Mouse (Mus musculus) heart, embryonic 13.5 days (tissue): ENCODE data around the gene Phactr1. TPM values are rescaled to one million over a fixed set of nuclear protein-coding genes. Genes with fewer than 3 reads are reported as not detected.
"Not testable (repeated sequence)": the region's sequence is repeated elsewhere in the genome, so short reads cannot be mapped to it uniquely, and the experiment has no call there.

Source experiments
- ATAC-seq: fragments of 200-750 bp; cut with Nextera tagmentation; 2 replicates; pipeline ENCODE4 v1.8.0; 2017; ENCODE audit warnings: moderate TSS enrichment; ENCODE audit not compliant: insufficient number of reproducible peaks, low FRiP score, low TSS enrichment; ENCODE audit errors: extremely low read depth
- H3K27ac ChIP-seq: fragments of 300-500 bp; sonication (generic); replicated peaks from 2 replicates; pipeline ENCODE4 v1.5.1; 2015; ENCODE audit warnings: moderate library complexity, mild to moderate bottlenecking, inconsistent platforms
- H3K27me3 ChIP-seq: fragments of 300-500 bp; sonication (generic); replicated peaks from 2 replicates; pipeline ENCODE4 v1.6.1; 2015; ENCODE audit warnings: mild to moderate bottlenecking, inconsistent platforms
- H3K36me3 ChIP-seq: fragments of 300-500 bp; sonication (generic); 2 replicates; pipeline ENCODE4 v1.6.1; 2015; ENCODE audit warnings: mild to moderate bottlenecking, inconsistent platforms
- H3K4me1 ChIP-seq: fragments of 300-500 bp; sonication (generic); 2 replicates; pipeline ENCODE4 v1.6.1; 2015; ENCODE audit warnings: inconsistent platforms
- H3K4me2 ChIP-seq: fragments of 300-500 bp; sonication (generic); 2 replicates; pipeline ENCODE4 v1.6.1; 2015; ENCODE audit warnings: inconsistent platforms, mild to moderate bottlenecking, moderate library complexity
- H3K4me3 ChIP-seq: fragments of 300-500 bp; sonication (generic); 2 replicates; pipeline ENCODE4 v1.5.1; 2015; ENCODE audit warnings: moderate library complexity, mild to moderate bottlenecking, inconsistent platforms
- H3K9ac ChIP-seq: fragments of 300-500 bp; sonication (generic); 2 replicates; pipeline ENCODE4 v1.6.1; 2015; ENCODE audit warnings: inconsistent platforms, mild to moderate bottlenecking, moderate library complexity
- H3K9me3 ChIP-seq: fragments of 300-500 bp; sonication (generic); 2 replicates; pipeline ENCODE4 v1.6.1; 2016; ENCODE audit warnings: inconsistent platforms
- WGBS: fragments of 180-500 bp; shearing (Covaris S2); methylation state at CpG from one replicate; pipeline ENCODE4 v1.1.7; 2015; ENCODE audit warnings: mixed read lengths; 5-methylcytosine and 5-hydroxymethylcytosine counted together
- polyA plus RNA-seq: library from polyadenylated mRNA; unstranded; fragments of >200 nt; fragmentation: Nextera tagmentation; extraction: Ambion mirVana; gene quantifications from 2 replicates; pipeline ENCODE4 v1.2.1, GENCODE M21; 2015

Phactr1 gene
- polyA plus RNA-seq, 1 experiment from 2014 or later = 5.2 TPM

DNA sequence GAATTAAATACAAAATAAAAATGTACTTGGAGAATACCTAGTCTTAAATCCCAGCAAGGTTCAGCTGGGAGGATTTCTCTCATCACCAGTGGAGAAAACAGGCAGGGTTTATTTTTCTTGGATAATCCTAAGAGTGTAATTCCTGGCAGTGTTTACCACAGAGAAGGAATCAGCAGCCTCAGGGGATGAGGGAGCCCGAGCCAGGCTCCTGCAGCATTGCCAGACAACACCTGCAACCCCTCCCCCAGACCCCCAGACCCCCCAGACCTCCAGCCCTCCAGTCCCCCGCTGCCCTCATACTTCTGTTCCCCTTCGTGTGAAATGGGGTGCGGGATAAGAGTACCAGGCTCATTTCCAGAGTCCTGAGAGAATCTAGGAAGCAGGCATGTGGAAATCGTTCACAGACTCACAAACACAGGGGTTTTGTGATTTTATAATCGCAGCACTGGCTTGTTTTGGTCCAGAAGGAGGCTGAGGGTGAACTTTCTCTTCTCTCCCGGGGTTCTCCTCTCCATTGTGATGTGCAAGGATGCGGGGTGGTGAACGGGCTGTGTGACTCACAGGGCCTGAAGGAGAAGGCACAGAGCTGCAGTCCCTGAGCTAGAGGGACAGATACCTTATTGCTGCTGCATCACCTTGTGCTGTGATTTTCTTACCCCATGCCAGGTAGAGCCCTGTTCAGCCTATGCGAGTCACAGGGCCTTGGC, 249.3 kb downstream of the Phactr1 start:
- ATAC-seq = no peak
- Histone ChIP-seq H3K9me3 (peaks cover 21% of the 10 kb centered on the region), H3K4me2 (no peak overlapping the region), H3K4me3 (no peak overlapping the region), H3K36me3 (no peaks in the 10 kb centered on the region; the same call in 1 of the 2 replicates), H3K4me1 (no peaks in the 10 kb centered on the region), H3K27me3 (no peaks in the 10 kb centered on the region), H3K9ac (no peak overlapping the region), H3K27ac (no peak overlapping the region; the same call in 1 of the 2 replicates)
- WGBS = 50% methylated on average over 10 of the region's 10 CpGs

DNA sequence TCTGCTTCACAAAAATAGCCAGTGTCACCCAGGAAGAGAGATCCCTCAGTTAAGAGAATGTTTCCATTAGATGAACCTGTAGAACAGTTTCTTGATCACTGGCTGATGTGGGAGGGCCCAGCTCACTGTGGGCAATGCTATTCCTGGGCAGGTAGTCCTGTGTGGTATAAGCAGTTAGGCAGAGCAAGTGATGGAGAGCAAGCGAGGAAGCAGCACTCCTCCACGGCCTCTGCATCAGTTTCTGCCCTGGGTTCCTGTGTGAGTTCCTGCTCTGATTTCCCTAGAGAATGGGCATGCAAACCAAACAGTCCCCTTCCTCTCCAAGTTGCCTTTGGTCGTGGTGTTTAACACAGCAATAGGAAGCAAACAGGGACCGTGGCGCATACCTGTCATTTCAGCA, 251.6 kb downstream of the Phactr1 start:
- peaks cover 21% of the 10 kb centered on the region for H3K9me3 ChIP-seq
- no peaks in the 10 kb centered on the region for H3K4me1 ChIP-seq
- 87% methylated on average over 5 of the region's 5 CpGs for WGBS
- H3K36me3 ChIP-seq = no peaks in the 10 kb centered on the region; the same call in 1 of the 2 replicates
- no peak overlapping the region for H3K4me3 ChIP-seq
- no peak overlapping the region for H3K9ac ChIP-seq
- H3K27me3 ChIP-seq = no peaks in the 10 kb centered on the region
- H3K4me2 ChIP-seq = no peak overlapping the region
- ATAC-seq = no peak
- H3K27ac ChIP-seq = no peak overlapping the region

DNA sequence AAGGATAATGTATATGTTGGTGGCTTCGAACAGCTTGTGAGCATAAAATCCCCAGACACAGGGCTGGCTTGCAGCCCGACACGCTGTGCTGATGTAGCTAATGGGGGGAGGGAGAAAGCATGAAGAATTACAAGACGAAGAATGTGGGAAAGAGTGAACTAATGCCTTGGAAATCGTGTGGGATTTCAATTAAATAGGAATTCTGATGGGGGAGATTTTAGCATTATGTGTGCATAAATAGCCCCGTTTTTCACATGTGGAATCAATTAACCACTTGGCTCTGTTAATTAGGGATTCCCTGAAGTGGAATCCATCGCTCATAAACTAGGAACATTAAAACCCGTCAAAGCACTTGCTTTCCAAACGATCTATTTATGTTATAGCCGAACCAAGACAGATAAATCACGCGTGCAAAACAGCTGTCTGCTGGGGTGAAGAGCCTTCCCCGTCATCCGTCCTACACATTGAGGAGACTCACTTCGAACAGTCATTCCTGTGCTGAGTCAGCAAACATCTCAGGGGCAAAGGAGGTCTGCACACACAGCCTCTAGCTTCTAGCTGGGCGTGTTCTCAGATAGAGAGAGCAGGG, 254.2 kb downstream of the Phactr1 start:
- H3K27ac ChIP-seq = no peak overlapping the region
- no peak overlapping the region for H3K4me3 ChIP-seq
- H3K36me3 ChIP-seq = no peaks in the 10 kb centered on the region
- H3K9me3 ChIP-seq = 0 out of 2 replicates have a peak, but pooled peaks cover 6% of the 10 kb centered on the region
- H3K4me2 ChIP-seq = no peak overlapping the region; the same call in 1 of the 2 replicates
- 66% methylated on average over 16 of the region's 16 CpGs for whole genome bisulfite sequencing
- no peak overlapping the region for H3K9ac ChIP-seq
- ATAC-seq = no peak
- no peaks in the 10 kb centered on the region for H3K27me3 ChIP-seq
- no peaks in the 10 kb centered on the region for H3K4me1 ChIP-seq

DNA sequence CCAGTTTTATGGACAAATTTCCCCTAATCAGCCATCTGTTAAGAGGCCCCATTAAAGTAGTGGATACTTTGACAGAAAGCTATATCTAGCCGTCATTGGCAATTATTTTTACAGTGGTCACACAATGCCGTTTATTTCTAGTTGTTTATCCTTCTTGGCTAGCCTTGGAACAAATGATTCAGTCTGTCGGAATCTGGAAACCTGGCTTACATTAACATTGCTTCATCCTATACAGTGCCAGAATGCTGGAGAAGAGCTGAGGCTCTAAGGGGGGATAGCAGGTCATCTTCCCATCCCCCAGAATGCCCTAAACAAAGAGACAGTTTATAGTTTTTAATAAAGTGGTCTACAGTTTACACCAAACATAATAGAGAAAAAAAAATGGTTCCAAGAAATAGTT, 257.4 kb downstream of the Phactr1 start:
- Histone ChIP-seq H3K4me1 (no peaks in the 10 kb centered on the region), H3K36me3 (no peaks in the 10 kb centered on the region), H3K9me3 (no peaks in the 10 kb centered on the region), H3K9ac (no peak overlapping the region), H3K4me2 (no peak overlapping the region), H3K27me3 (no peaks in the 10 kb centered on the region), H3K4me3 (no peak overlapping the region), H3K27ac (no peak overlapping the region)
- no peak for ATAC-seq
- WGBS = 63% methylated on average over 3 of the region's 3 CpGs

DNA sequence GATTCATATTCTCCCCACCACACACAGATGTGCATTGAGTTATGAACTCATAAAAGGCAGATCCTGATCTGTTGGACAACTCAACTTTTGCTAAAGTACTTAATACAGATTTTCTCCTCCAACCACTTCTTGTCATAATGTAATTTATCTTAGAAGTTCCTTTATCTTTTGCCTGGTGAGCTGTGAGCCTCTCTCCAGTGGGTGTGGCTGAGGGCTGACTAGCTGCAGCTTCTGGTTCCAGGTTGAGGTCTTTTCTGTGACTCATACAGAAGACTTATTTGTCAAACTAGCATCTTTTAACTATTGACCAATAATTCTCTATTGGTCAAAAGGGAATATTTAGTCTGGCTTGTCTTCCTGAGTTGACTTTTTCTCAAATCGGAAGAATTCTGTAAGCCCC, 257.9 kb downstream of the Phactr1 start:
- WGBS = 86% methylated on average over 1 of the region's 1 CpGs
- Histone ChIP-seq H3K9ac (no peak overlapping the region), H3K9me3 (no peaks in the 10 kb centered on the region), H3K36me3 (no peaks in the 10 kb centered on the region), H3K27me3 (no peaks in the 10 kb centered on the region), H3K4me2 (no peak overlapping the region), H3K4me1 (no peaks in the 10 kb centered on the region), H3K27ac (no peak overlapping the region), H3K4me3 (no peak overlapping the region)
- ATAC-seq = no peak

DNA sequence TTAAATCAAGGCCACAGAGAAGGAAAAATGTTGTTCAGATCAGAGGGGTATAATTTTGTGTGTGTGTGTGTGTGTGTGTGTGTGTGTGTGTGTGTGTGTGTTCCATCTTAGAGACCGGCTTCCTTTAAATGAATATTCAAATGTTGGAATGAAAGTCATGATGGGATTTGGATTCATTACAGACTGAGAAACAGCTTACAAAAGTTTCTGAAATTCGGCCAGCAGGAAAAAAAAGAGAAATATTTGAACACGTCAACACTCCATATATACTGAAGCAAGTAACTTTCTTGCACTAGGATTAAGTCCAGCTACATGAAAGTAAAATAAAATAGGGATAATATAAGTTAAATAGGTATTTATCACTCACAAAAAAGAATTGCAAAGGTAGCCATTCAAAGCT, 259.8 kb downstream of the Phactr1 start:
- no peaks in the 10 kb centered on the region for H3K36me3 ChIP-seq
- no peak overlapping the region for H3K27ac ChIP-seq
- H3K27me3 ChIP-seq = no peaks in the 10 kb centered on the region
- H3K9ac ChIP-seq = no peak overlapping the region
- 82% methylated on average over 3 of the region's 3 CpGs for WGBS
- H3K9me3 ChIP-seq = no peaks in the 10 kb centered on the region
- H3K4me3 ChIP-seq = no peak overlapping the region
- H3K4me1 ChIP-seq = peaks cover 7% of the 10 kb centered on the region; the same call in 1 of the 2 replicates
- ATAC-seq = no peak
- H3K4me2 ChIP-seq = no peak overlapping the region

DNA sequence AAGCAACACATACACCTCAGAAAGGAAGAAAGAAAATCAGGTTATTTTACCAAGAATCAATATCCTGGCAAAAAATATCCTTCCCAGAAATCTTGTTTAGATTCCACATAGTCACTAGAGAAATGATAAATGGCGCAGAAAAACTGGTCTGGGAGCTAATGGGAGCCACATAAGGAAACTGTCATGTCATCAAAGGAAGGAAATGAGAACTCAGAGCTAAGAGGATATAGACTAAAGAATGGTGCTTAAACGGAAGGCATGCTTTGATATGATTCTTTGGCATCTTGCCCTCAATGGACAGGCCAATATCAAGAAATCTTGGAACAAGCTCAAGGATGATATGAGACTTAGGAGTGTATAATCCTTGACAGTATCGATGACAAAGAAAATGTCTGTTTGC, 263.7 kb downstream of the Phactr1 start:
- no peak overlapping the region for H3K27ac ChIP-seq
- no peak overlapping the region for H3K9ac ChIP-seq
- 49% methylated on average over 3 of the region's 3 CpGs for WGBS
- no peak overlapping the region for H3K4me3 ChIP-seq
- no peaks in the 10 kb centered on the region for H3K36me3 ChIP-seq
- H3K4me1 ChIP-seq = peaks cover 7% of the 10 kb centered on the region; the same call in 1 of the 2 replicates
- H3K4me2 ChIP-seq = no peak overlapping the region
- no peaks in the 10 kb centered on the region for H3K9me3 ChIP-seq
- no peak for ATAC-seq
- no peaks in the 10 kb centered on the region for H3K27me3 ChIP-seq

DNA sequence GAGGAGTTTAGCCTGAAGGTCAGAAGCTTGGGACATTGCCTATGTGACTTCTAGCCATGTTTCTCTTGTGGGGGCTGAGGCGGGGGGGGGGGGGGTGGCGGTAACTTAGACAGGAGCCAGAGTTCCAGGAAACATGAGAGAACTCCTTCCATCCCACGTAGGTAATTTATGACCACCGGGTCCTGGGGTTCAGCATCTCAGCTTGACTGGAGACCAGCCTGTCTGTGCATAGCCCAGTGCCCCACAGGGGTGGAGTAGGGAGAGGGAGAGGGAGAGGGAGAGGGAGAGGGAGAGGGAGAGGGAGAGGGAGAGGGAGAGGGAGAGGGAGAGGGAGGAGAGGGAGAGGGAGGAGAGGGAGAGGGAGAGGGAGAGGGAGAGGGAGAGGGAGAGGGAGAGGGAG, 264.8 kb downstream of the Phactr1 start:
- H3K9me3 ChIP-seq, H3K27ac ChIP-seq, H3K4me3 ChIP-seq, H3K36me3 ChIP-seq, H3K4me1 ChIP-seq, H3K27me3 ChIP-seq, H3K9ac ChIP-seq, H3K4me2 ChIP-seq, ATAC-seq: not testable (repeated sequence)
- WGBS = 57% methylated on average over 2 of the region's 4 CpGs

DNA sequence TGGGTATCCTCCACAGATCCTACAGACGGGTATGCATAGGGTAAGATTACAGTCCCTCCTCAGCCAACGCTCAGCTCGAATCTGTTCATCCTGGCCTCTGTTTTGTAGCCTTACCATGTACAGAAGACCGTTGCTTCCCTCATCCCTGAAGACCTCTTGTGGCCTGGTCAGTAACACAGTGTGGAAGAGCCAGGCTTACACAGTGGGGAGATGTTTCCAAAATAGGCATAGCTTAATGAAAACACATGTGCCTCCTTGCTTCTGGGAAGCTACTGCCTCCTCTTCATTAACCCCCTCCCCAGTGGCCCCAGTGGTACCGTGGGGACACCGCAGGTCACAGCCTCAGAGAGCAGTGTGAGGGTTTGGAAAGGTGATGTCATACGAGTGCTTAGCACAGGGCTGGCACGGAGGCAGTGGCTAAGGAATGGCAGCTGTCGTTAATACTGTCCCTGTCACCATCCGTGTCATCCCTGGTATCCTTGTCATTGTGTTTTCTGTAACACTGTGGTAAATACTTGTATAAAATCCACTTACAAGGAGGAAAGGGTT, 268.4 kb downstream of the Phactr1 start:
- H3K4me3 ChIP-seq = no peak overlapping the region
- H3K4me1 ChIP-seq = peaks cover 7% of the 10 kb centered on the region; the same call in 1 of the 2 replicates
- H3K27me3 ChIP-seq = no peaks in the 10 kb centered on the region
- H3K27ac ChIP-seq = no peak overlapping the region
- H3K9ac ChIP-seq = no peak overlapping the region
- ATAC-seq = no peak
- no peaks in the 10 kb centered on the region for H3K9me3 ChIP-seq
- no peaks in the 10 kb centered on the region for H3K36me3 ChIP-seq
- 66% methylated on average over 10 of the region's 10 CpGs for WGBS
- H3K4me2 ChIP-seq = no peak overlapping the region

DNA sequence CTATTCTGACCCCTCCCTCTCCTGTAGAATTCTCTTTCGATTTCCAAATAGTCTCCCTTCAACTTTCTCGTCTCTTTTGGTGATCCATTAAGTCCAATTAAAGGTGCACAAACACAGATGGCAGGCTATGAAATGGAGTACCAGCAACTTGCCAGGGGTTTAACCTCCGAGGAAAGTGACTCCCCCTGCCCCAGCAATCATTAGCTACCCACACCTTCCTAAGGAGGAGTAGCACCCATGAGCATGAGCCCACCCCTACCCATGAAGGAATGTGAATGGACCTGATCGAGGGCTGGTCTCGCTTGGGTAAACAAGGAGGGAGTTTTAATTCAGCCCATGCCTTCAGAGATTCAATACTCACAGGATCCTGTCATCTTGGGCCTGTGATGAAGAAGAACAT, 268.9 kb downstream of the Phactr1 start:
- Histone ChIP-seq H3K4me3 (no peak overlapping the region), H3K27me3 (no peaks in the 10 kb centered on the region), H3K9ac (no peak overlapping the region), H3K36me3 (no peaks in the 10 kb centered on the region), H3K9me3 (no peaks in the 10 kb centered on the region), H3K4me1 (peaks cover 5% of the 10 kb centered on the region; the same call in 1 of the 2 replicates), H3K4me2 (no peak overlapping the region), H3K27ac (no peak overlapping the region)
- ATAC-seq = no peak
- WGBS = 71% methylated on average over 5 of the region's 5 CpGs

DNA sequence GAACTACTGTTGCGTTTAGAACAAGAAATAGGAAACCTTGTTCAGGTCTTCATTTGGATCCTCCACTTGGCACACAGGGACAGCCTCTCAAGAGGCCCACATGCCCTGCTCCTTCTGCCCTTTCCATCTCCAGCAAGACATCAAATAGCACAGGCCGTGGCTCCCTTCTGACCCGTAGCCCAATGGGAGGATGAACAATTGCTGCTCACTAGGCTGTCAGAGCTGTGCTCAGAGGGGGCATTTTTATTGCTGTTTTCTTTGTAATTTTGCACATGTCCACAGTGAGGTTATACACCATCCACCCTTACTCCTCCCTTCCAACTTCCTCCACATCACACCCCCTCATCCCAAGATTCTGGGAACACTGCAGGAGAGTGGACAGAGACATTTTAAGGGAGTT, 269.6 kb downstream of the Phactr1 start:
- Histone ChIP-seq H3K4me1 (no peaks in the 10 kb centered on the region), H3K36me3 (no peaks in the 10 kb centered on the region), H3K27me3 (no peaks in the 10 kb centered on the region), H3K4me3 (no peak overlapping the region), H3K27ac (no peak overlapping the region), H3K9me3 (no peaks in the 10 kb centered on the region), H3K4me2 (no peak overlapping the region), H3K9ac (no peak overlapping the region)
- ATAC-seq = no peak
- 83% methylated on average over 3 of the region's 3 CpGs for WGBS
